Mouse (Mus musculus): Measurements from ENCODE around the gene Mat2a. TPM values are rescaled to one million over a fixed set of nuclear protein-coding genes. Genes with fewer than 3 reads are reported as not detected.
A peak's percentile ranks its signal among the peaks of the same experiment; 100 is the strongest.
"Not testable (repeated sequence)": the region's sequence is repeated elsewhere in the genome, so short reads cannot be mapped to it uniquely, and the experiment has no call there.

Mat2a gene
- polyA plus RNA-seq, 1 experiment from 2014 or later = 463 TPM

DNA sequence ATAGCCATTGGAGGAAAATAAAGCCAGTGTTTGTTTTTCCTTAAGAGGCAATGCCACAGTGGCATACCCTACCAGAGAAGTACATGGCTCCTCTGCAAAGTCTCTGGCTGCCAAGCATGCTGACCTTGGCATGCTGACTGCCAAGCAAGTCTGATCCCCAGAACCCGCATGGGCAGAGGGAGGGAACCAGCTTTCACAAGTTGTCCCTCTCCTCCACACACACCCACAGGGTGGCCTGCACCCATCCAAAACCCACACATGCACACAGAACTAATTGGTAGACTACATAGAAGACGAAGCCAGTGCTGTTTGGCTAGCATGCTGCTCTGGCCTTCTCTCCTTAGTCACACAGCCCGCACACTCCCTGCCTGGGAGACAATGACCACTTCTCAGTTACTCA lies 38.3 kb upstream of the Mat2a start:
- no peak overlapping the region for H3K4me3 ChIP-seq (ENCODE audit: low read depth, low read length)
- H3K4me2 ChIP-seq = no peak overlapping the region
- no peaks in the 10 kb centered on the region for H3K36me3 ChIP-seq (ENCODE audit: control insufficient read depth, insufficient read depth, low read length)
- no peak overlapping the region for H3K9ac ChIP-seq (ENCODE audit: low read length)
- no peak for ATAC-seq (ENCODE audit: low FRiP score)
- WGBS = 93% methylated on average over 3 of the region's 3 CpGs
- no peaks in the 10 kb centered on the region for H3K9me3 ChIP-seq (ENCODE audit: control insufficient read depth, low read length)
- H3K4me1 ChIP-seq (ENCODE audit: control insufficient read depth, insufficient read depth, low read length) = no peaks in the 10 kb centered on the region
- no peak for DNase-seq (ENCODE audit: low spot score, missing footprints)
- H3K27ac ChIP-seq (ENCODE audit: low read depth, low read length) = no peak overlapping the region
- no peaks in the 10 kb centered on the region for H3K27me3 ChIP-seq (ENCODE audit: control insufficient read depth, insufficient read depth, low read length)

DNA sequence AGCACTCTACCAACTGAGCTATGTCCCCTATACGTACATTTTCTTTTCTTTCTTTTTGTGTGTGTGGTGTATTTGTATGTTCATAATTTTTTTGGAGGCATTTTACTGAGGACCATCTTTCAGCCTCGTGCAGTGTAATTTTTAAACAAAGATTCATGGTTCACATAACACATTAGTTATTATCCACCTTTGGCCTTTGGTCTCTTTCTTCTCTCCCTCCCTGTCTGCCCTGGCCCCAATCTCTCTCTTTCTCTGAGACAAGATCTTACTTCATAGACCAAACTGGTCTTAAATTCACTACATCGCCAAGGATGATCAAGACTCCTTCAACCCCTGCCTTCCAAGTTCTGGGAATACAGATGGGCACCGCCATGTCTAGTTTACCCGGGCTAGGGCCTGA lies 37.5 kb upstream of the Mat2a start:
- Histone ChIP-seq H3K4me2 (no peak overlapping the region), H3K4me1 (ENCODE audit: control insufficient read depth, insufficient read depth, low read length) (no peaks in the 10 kb centered on the region), H3K9me3 (ENCODE audit: control insufficient read depth, low read length) (no peaks in the 10 kb centered on the region), H3K4me3 (ENCODE audit: low read depth, low read length) (no peak overlapping the region), H3K27me3 (ENCODE audit: control insufficient read depth, insufficient read depth, low read length) (no peaks in the 10 kb centered on the region), H3K9ac (ENCODE audit: low read length) (no peak overlapping the region), H3K36me3 (ENCODE audit: control insufficient read depth, insufficient read depth, low read length) (no peaks in the 10 kb centered on the region), H3K27ac (ENCODE audit: low read depth, low read length) (no peak overlapping the region)
- DNase-seq (ENCODE audit: low spot score, missing footprints) (no peak), ATAC-seq (ENCODE audit: low FRiP score) (no peak)
- WGBS = 86% methylated on average over 5 of the region's 5 CpGs

DNA sequence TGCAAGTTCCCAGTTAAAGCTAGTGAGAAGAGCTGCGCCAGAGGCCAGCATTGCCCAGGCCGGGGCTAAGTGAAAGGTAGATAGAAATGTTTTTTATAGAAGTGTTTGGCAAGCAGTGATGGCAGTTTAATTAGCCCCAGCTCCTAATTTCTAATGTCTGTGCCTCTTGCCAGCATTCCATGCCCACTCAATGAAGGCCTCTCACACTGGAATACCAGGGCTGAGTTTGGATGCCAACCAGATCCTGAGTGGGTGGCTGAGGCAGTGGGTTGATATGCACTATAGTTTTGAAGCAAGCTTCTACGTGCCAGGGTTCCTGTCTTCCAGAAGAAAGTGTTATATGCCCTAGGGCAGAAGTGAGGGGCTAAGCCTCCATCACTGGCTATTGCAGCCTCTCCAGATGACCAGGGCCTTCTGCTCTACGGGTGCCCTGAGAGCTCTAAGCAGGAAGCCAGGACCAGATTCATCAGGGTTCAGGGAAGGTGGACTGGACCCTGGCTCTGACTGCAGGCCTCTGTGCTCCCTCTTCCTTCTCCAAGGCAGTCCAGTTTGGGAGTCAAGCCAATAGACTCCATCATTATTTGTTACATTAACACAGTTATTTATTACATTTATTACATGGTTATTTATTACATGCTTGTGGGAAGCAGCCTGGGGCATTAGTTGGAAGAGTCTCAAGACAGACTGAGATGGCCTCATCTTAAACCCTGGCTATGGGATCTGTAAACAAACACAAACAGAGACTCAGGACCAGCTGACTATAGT lies 36.0 kb upstream of the Mat2a start:
- H3K4me2 ChIP-seq = no peak overlapping the region
- no peaks in the 10 kb centered on the region for H3K4me1 ChIP-seq (ENCODE audit: control insufficient read depth, insufficient read depth, low read length)
- H3K27me3 ChIP-seq (ENCODE audit: control insufficient read depth, insufficient read depth, low read length) = no peaks in the 10 kb centered on the region
- H3K4me3 ChIP-seq (ENCODE audit: low read depth, low read length) = no peak overlapping the region
- H3K9me3 ChIP-seq (ENCODE audit: control insufficient read depth, low read length) = no peaks in the 10 kb centered on the region
- H3K27ac ChIP-seq (ENCODE audit: low read depth, low read length) = no peak overlapping the region
- WGBS = 87% methylated on average over 4 of the region's 4 CpGs
- H3K36me3 ChIP-seq (ENCODE audit: control insufficient read depth, insufficient read depth, low read length) = no peaks in the 10 kb centered on the region
- no peak for ATAC-seq (ENCODE audit: low FRiP score)
- peak; percentile 51 for DNase-seq (ENCODE audit: low spot score, missing footprints)
- H3K9ac ChIP-seq (ENCODE audit: low read length) = no peak overlapping the region

DNA sequence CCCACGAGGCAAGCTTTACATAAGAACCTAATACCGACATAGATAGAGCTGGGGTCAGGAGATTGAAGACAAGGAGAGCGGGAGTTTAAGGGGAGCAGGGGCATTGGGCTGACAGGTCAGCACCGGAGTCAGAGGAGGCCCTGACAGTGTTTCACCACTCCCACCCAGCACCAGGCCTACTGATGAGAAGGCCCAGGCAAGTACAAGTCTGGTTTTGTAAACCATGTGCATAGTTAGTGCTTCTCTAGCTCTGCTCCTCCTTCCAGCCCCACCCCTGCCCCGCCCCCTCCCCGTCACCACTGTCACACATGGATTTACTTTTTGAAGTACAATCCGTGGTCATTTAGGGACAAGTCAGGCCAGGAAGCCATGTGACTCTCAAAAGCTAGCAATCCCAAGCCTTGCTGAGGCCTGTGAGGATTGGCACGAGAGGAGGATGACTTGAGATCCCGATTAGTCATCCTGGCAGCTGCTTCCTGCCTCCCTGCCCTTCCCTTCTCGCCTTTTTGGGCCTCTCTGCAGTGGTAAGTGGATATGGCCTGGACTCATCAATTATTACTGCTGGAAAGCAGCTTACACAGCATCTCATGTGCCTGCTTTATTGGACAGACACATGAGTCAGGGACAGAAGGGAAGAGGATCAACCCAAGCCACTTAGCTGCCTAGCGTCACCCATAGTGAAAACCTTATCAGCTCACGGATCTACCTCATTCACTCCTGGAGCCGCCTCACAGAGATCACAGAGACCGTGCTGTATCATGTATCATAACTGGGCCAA lies 34.1 kb upstream of the Mat2a start:
- H3K36me3 ChIP-seq (ENCODE audit: control insufficient read depth, insufficient read depth, low read length) = no peaks in the 10 kb centered on the region
- DNase-seq (ENCODE audit: low spot score, missing footprints) = peak; percentile 65
- no peak for ATAC-seq (ENCODE audit: low FRiP score)
- no peak overlapping the region for H3K27ac ChIP-seq (ENCODE audit: low read depth, low read length)
- H3K9ac ChIP-seq (ENCODE audit: low read length) = no peak overlapping the region
- H3K27me3 ChIP-seq (ENCODE audit: control insufficient read depth, insufficient read depth, low read length) = no peaks in the 10 kb centered on the region
- H3K9me3 ChIP-seq (ENCODE audit: control insufficient read depth, low read length) = no peaks in the 10 kb centered on the region
- H3K4me3 ChIP-seq (ENCODE audit: low read depth, low read length) = no peak overlapping the region
- no peak overlapping the region for H3K4me2 ChIP-seq
- WGBS = 66% methylated on average over 14 of the region's 14 CpGs
- no peaks in the 10 kb centered on the region for H3K4me1 ChIP-seq (ENCODE audit: control insufficient read depth, insufficient read depth, low read length)

DNA sequence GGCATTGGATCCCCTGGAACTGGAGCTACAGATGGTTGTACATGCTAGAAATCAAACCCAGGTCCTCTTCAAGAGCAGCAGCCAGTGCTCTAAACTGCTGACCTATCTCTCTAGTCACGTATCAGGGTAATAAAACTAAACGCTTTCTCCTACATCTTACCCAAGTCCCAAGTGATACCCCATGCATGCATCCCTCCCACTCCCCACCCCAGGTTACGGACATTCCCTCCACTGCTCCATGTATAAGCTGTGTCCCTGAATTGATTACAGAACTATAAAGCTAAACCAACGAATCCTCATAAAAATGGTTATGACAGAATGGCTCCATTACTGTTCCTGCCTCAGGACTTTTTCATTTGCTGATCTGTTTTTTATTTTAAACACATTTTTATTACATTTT lies 26.8 kb upstream of the Mat2a start:
- no peaks in the 10 kb centered on the region for H3K27me3 ChIP-seq (ENCODE audit: control insufficient read depth, insufficient read depth, low read length)
- WGBS = 86% methylated on average over 4 of the region's 4 CpGs
- no peak overlapping the region for H3K27ac ChIP-seq (ENCODE audit: low read depth, low read length)
- DNase-seq (ENCODE audit: low spot score, missing footprints) = peak; percentile 21
- H3K9me3 ChIP-seq (ENCODE audit: control insufficient read depth, low read length) = no peaks in the 10 kb centered on the region
- H3K4me2 ChIP-seq = no peak overlapping the region
- H3K9ac ChIP-seq (ENCODE audit: low read length) = no peak overlapping the region
- H3K4me1 ChIP-seq (ENCODE audit: control insufficient read depth, insufficient read depth, low read length) = no peaks in the 10 kb centered on the region
- no peak overlapping the region for H3K4me3 ChIP-seq (ENCODE audit: low read depth, low read length)
- no peak for ATAC-seq (ENCODE audit: low FRiP score)
- H3K36me3 ChIP-seq (ENCODE audit: control insufficient read depth, insufficient read depth, low read length) = no peaks in the 10 kb centered on the region

DNA sequence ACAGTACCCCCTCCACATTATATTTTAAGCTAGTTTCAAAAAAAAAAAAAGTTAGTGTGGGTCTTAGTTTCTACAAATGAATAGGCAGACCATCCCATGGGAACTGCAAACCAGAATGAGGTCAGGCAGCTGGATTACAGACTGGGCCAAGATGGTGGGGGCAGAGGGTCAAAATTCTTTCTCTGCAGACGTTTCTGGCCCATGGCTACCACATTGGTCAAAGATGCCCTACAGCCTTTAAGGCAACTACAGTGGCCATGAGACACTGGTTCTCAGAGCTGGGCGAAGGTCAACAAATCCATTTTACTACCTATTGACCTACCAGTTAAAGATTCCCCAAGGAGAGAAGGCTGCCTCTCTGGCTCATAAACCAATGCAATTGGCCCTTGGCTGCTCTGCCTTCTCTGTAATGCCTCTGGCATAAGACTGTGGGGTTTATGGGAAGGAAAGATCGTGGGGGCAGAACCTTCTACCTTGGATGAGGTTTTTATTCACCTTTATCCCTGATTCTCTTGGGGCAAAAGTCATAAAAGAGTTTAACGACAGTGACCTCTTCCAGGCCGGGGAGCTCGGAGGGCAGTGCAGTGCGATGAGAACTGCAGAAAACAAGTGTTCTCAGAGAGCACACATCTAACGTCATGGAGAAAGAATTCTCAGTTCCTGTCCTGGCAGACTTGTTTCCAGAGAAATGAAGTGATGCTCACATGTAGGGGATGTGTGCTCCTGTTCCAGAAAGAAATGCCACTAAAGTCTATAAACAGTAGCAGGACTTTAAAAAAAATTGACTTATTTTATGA lies 26.2 kb upstream of the Mat2a start:
- no peak overlapping the region for H3K4me2 ChIP-seq
- H3K4me3 ChIP-seq (ENCODE audit: low read depth, low read length) = no peak overlapping the region
- no peak for ATAC-seq (ENCODE audit: low FRiP score)
- peak; percentile 47 for DNase-seq (ENCODE audit: low spot score, missing footprints)
- H3K27me3 ChIP-seq (ENCODE audit: control insufficient read depth, insufficient read depth, low read length) = no peaks in the 10 kb centered on the region
- H3K9me3 ChIP-seq (ENCODE audit: control insufficient read depth, low read length) = no peaks in the 10 kb centered on the region
- no peak overlapping the region for H3K9ac ChIP-seq (ENCODE audit: low read length)
- no peak overlapping the region for H3K27ac ChIP-seq (ENCODE audit: low read depth, low read length)
- H3K4me1 ChIP-seq (ENCODE audit: control insufficient read depth, insufficient read depth, low read length) = no peaks in the 10 kb centered on the region
- 82% methylated on average over 8 of the region's 8 CpGs for WGBS
- no peaks in the 10 kb centered on the region for H3K36me3 ChIP-seq (ENCODE audit: control insufficient read depth, insufficient read depth, low read length)

DNA sequence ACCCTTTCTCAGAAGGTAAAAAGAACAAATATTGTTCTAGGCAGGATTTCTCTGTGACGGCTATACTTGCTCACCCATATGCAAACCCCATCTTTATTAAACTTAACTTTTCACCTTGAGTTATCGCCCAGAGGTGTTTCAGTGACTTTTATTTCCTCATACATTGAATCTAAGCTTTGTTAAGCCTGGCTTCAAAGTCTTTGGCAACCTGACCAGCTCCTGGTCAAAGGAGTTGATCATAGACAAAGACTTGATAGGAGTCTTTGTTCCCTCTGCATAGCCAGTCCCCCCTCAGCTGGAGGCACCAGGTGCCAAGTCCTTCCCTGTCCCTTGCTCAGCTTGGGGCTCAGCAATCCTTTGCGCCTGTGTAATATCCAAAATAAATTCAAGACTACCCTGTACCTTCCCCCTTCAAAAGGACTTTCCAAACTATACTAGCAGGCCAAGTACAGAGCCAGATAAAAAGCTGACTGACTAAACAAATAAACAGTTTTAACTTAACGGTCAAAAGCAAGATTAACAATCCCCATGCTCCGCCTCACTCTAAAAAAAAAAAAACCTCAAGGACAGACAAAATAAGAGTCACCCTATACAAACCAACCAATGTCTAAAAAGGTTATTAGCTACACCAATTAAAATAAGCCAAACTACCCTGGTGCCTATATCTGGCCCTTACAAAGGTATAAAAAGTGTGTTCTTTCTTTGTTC lies 23.3 kb upstream of the Mat2a start:
- not testable (repeated sequence) for ATAC-seq (ENCODE audit: low FRiP score); H3K9ac ChIP-seq (ENCODE audit: low read length); H3K4me3 ChIP-seq (ENCODE audit: low read depth, low read length); H3K27me3 ChIP-seq (ENCODE audit: control insufficient read depth, insufficient read depth, low read length); H3K27ac ChIP-seq (ENCODE audit: low read depth, low read length); H3K36me3 ChIP-seq (ENCODE audit: control insufficient read depth, insufficient read depth, low read length); H3K4me1 ChIP-seq (ENCODE audit: control insufficient read depth, insufficient read depth, low read length); H3K9me3 ChIP-seq (ENCODE audit: control insufficient read depth, low read length); H3K4me2 ChIP-seq
- DNase-seq (ENCODE audit: low spot score, missing footprints) = peak; percentile 62
- 80% methylated on average over 5 of the region's 5 CpGs for WGBS

DNA sequence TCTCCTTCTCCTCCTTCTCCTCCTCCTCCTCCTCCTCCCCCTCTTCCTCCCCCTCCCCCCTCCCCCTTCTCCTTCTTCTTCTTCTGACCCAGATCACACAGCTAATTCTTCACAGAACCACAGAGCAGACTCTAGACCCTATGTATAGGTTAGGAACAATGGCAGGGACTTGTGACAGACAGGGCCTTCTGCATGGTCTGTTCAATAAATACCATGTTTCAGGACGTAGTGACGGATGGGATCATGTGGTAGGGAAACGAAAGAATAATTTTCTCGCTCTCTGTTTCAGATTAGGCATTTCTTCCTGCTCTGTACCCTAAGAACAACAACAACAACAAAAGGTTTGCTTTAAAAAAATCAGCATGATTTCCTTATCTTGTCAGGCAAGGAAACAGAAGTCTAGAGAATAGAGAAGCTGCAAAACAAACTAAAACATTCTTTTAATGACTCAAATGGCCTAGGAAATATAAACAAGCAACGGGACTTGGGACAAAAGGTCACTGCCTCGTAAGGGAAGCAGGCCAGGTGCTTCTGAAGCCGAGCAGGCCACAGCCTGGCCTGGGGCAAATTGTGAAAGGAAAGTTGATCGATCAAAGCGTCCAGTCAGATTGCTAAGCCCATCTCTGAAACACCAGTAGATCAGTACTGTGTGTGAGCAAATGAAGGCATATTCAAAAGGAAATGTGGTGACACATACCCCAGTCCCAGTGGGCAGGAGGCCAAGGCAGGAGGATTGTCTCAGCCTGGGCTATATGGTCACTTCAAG lies 20.9 kb upstream of the Mat2a start:
- no peaks in the 10 kb centered on the region for H3K4me1 ChIP-seq (ENCODE audit: control insufficient read depth, insufficient read depth, low read length)
- no peaks in the 10 kb centered on the region for H3K27me3 ChIP-seq (ENCODE audit: control insufficient read depth, insufficient read depth, low read length)
- no peak overlapping the region for H3K4me2 ChIP-seq
- H3K4me3 ChIP-seq (ENCODE audit: low read depth, low read length) = no peak overlapping the region
- DNase-seq (ENCODE audit: low spot score, missing footprints) = peak; percentile 72
- H3K27ac ChIP-seq (ENCODE audit: low read depth, low read length) = no peak overlapping the region
- H3K36me3 ChIP-seq (ENCODE audit: control insufficient read depth, insufficient read depth, low read length) = no peaks in the 10 kb centered on the region
- no peak overlapping the region for H3K9ac ChIP-seq (ENCODE audit: low read length)
- WGBS = 68% methylated on average over 9 of the region's 9 CpGs
- ATAC-seq (ENCODE audit: low FRiP score) = no peak
- no peaks in the 10 kb centered on the region for H3K9me3 ChIP-seq (ENCODE audit: control insufficient read depth, low read length)

All from midbrain, embryonic 11.5 days (tissue).